Mouse (Mus musculus) liver, postnatal 0 days (tissue): ENCODE measurements at regions not wholly inside any gene's neighbourhood (a gene's known extent, or its start where the extent isn't known, plus 50 kb on each side); places are given as distances from the start of the nearest gene placed in this dataset.

Experiments used
- CTCF ChIP-seq: sonication (generic); IDR thresholded peaks from 2 replicates; pipeline ENCODE4 v1.5.1; 2016; ENCODE audit warnings: antibody characterized with exemption, low read depth
- EP300 ChIP-seq: IDR thresholded peaks from 2 replicates; pipeline ENCODE4 v1.6.1; 2016; ENCODE audit warnings: antibody characterized with exemption, low read depth, mild to moderate bottlenecking

DNA sequence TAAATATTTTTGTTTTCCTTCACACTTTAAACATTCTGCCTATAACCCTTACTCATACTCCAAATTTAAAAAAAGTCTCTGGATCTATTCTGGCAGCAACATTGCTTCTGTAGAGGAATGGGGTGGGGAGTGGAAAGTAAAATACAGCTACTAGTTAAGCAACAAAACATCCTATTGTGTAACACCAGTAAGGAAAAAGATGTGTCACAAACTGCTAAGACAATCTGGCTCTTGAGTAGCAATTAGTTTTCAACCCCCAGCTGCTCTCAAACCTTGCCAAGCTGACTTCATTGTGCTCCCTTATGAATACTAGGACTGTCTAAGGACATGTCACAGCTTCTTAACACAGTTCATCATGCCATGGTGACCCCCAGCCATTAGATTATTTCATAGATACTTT lies 500.2 kb upstream of the Tenm2 start:
- TF ChIP-seq CTCF, result no peak
- no peak for TF ChIP-seq EP300
